Mouse (Mus musculus) cerebellum, adult 18-20 months (tissue): Measurements from ENCODE around the gene Trpm2.

ENCODE experiments used
- DNase-seq, 2 experiments: peaks; one replicate each; pipeline ENCODE4 v3.0.0; 2021

The Trpm2 gene

DNA sequence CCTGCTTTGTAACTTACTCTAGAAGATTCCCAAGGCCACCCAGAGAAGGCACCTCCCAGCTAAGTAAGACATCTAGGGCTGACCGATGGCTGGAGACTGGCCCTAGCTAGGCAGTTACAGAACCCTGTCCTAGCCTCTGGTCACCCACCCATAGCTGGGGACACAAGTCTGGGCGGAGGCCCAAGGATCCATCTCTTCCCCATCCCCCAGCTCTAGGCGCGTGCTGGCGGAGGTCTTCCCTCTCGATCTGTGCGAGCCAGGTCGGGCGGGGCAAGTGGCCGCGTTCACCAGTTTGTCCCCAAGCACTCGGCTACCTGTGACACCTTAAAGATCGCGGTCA is 68.5 kb downstream of the Trpm2 start:
- DNase-seq: no peak

DNA sequence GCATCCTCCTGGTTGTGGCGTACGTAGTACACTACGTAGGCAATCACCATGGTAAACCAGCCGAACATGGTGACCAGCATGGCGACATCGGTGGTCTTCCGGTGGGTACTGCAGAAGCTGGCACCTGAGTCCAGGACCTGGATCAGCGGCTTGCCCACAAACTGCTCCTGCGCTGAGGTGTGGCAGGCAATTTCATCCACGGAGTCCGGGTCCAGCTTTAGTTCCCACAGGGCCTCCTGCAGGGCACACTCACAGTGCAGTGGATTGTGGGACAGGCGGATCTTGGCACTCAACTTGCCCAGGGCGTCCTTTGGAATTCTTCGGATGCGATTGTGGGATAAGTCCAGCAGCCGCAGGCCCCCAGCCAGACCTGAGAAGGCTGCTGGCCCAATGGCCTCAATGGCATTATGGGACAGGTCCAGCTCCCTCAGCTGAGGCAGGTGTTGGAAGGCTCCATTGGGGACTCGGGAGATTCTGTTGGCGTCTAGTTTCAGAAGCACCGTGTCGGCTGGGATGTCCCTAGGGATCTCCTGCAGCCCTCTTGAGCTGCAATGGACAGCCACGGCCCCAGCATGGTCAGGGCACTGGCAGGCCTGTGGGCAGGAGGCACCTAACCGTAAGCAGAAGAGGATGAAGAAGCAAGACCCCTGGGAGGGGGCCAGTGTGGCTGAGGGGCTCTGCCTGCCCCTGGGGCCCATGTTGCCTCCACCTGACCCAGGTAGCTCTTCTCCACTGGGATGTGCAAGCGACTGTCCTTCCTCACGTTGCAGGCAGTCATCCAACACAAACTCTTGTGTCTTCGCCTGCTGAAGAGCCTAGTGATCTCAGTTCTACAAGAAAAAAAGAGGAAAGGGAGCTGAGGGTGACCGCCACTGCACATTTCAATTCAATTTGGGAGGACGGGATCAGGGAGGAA is 69.2 kb downstream of the Trpm2 start:
- no peak for DNase-seq

DNA sequence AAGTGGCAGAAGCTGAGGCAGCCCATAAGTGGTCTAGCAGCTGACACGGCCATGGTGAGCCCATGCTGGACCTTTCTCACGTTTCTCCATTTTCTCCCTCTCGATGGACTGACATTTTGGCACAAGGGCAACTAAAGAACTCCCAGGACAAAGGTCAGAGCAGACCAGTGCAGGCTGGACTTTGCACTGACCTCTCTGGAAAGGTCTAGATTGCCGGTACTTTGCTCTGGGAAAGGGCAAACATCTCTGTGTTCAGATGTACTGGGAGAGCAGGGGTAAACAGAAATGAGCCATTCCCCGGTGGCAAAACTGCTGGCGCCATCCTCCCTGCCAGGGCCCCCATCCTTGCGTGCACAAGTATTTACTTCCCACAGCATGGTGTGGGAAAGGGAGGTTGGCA is 70.2 kb downstream of the Trpm2 start:
- no peak for DNase-seq

DNA sequence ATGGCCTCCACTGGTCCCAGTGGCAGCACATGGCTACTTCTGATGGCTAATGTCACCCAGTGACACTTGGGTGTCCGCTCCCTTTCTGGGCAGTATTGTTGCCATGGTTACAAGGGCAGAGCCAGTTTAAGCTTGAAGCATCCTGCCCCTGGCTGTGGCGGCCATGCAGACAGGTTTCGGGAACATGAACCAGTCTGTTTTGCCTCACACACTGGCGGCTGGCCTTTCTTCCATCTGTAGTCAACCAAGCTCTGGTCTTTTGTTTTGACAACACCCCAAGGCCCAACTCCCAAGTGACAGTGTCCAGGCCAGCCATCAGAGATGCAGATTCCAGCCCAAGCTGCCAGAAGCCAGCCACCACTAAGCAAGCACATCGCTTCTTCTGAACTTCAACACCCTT is 74.8 kb downstream of the Trpm2 start:
- DNase-seq: no peak

DNA sequence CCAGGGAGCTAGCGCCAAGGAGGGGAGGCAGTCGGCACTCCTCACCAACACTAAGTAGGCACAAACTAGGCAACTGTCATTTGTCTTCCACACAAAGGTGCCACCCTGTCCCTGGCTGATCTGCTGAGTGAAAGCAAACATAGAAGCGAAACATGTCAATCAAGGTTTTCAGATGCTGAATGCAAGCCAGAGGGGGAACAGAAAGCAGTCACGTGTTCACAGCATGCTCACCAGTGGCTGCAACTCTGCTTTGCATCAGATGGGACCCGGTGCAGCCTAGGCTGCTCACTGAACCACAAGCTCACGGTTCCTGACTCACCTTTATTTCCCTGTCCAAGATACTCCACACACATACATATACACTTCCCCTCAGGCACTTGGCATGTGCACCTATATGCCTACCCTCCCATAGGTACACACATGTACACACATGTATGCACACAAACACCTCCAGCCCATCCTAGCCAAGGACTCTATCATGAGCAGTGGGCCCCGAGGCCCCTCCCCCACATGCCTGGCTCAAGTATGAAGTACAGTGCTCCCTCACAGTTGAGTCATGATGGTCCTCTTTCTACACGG is 79.3 kb downstream of the Trpm2 start:
- no peak for DNase-seq

DNA sequence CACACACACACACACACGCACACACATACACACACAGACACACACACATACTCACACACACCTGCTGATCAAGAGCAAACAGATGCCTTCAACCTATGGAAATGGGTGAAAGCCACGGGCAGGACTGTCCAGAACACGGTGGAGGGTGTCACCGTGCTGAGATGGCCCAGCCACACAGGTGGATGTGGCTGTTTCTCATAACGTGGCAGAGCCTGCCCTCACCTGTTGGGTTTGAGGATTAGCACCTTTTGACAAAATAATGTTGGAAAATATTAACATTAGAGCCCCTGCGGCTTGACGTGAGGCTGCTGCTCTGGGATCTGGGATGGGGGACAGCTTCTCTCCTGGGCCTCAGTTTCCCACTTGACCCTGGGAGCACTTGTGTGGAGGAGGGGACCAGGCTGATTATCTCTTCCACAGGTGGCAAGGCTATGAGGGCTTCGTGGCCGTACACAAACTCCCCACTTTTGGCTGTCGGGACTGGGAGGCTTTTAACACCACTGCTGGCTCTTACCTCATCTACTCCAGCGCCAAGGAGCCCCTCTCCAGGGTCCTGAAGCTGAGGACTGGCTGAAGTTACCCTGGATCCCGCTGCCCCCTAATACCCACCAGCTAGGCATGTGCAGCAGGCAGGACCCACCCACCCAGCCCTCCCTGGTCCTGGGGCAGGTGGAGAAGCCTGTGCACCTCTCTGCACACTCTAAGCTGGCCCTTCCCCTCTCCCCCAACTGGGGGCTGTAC is 84.2 kb downstream of the Trpm2 start:
- peak in 1 of 2 experiments; percentile 12 for DNase-seq

DNA sequence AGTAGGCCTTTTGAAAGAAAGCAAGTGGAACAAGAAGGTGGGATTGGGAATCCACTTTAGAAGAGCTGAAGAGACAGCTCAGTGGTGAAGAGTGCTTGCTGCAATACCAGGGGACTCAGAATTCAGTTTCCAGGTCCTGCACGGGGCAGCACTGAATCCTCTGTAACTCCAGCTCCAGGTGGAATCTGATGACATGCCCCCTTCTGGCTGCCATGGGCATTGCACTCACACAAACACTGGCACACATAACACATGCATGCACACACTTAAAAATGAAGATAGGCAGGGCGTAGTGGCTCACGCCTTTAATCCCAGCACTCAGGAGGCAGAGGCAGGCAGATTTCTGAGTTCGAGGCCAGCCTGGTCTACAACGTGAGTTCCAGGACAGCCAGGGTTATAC is 87.8 kb downstream of the Trpm2 start:
- DNase-seq: no peak

DNA sequence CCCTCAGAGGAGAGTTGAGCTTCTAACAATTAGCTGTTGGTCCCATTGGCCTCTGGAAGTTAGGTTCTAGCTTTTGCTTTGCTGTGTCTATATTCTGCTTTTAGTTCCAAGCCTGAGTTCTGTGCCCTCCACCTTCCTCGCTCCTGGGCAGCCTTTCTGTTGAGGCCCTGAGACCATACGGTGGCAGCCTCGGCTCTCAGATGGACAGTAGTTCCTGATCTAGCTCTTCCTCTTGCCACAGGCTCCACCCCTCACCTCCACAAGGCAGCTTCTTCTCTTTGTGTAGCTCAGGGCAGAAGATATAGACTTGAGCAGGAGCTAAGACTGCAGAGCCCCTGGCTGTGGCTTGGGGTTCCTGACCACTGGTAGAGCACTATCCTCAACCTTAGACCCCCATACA is 90.1 kb downstream of the Trpm2 start:
- DNase-seq: no peak

DNA sequence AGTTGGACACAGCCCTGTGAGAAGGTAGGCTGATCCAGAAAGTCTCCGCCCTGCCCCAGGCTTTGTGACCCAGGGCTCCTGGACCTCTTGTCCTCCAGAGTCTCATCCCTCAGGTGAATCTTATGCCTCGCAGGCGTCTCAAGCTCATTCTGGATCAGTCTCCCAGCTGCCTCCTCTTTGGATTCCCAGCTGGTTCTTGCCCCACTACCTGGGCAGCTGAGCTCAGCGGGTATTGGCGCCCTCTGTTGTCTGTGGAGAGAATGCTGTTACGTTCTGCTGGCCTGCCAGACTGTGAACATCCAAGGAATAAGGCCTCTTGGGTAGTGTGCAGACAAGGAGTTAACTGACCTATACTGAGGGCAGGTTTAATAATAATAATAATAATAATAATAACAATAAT is 91.4 kb downstream of the Trpm2 start:
- DNase-seq: peak; percentile 14

DNA sequence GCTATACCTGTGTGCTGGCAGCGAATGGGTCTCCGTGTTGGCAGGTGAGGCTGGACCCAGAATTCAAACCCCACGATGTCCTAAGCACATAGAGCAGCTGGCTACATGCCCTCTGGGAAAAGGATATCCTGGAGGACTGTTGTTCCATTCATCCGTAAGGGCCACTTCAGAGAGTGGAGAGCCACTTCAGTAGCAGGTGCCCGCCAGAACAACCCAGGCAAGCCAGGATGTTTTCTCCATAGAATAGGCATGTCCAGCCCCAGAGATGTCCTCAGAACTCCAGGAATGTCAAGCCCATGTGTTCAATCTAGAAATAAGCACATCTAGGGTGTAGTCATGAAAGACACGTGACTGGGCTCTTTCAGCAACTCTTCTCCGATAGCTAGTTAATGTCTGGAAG is 100.7 kb downstream of the Trpm2 start:
- DNase-seq: no peak

DNA sequence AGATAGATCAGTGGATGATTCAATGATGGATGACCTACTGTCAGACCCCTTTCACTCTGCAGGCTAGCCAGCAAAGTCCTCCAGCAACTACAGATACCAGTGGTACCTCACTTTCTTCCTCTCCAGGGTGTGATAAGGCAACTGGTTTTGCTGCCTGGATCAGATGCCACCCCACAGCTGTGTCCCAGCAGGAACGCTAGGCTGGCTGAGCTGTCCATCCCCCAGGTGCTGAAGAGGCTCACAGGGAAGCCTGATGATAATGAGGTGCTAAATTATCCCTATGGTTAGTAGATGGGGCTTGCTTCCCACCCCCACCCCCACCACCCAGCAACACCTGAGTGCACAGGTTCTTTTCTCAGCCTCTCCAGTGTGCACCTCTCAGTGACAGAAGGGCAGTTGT is 102.8 kb downstream of the Trpm2 start:
- DNase-seq: no peak

DNA sequence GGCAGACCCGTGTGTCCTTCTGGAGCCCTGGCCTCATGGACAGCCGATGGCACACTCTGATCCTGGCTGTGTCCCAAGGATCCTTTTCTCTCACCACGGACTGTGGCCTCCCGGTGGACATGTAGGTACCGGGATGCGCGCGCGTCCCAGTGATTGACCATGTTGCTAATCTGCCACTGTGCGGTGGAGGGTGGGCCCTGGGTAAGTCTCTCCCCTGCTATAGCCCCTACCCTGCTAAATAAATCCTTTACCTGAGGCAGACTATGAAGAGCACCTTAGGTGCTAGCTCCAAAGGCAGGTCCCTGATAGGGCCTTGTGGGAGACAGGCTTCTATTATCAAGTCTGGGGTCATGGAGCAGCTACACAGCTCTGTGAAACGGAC is 105.6 kb downstream of the Trpm2 start:
- DNase-seq: peak; percentile 19 to 26

DNA sequence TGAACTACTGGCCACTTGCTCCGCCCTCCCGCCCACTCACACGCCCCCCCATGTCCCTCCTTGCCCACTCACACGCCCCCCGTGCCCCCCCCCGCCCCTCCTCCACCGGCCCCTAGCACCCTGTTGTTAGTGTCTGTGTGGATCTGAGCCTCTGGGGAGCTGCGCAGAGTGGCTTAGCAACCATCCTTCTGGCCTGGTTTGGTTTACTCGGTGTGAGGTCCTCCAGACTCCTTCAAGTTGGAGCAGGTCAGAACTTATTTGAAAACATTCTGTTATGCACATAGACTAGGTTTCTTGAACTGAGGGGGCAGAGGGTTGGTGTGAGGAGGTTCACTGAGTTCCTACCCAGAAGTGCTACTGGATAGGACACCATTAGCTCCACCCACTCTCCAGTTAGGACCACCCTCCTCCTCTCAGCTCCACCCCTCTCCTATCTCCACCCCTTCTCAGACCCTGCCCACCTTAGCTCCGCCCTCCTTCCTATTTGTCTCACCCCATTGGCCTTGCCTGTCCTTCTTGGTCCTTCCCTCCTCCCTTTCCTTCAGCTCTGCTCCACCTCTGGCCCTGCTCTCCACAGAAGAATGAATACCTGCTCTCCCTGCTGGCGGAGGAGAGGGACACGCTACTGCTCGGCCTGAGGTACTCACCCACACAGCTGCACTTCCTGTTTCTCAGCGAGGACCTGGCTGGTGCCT is 106.1 kb downstream of the Trpm2 start:
- DNase-seq: peak; percentile 26 to 52

DNA sequence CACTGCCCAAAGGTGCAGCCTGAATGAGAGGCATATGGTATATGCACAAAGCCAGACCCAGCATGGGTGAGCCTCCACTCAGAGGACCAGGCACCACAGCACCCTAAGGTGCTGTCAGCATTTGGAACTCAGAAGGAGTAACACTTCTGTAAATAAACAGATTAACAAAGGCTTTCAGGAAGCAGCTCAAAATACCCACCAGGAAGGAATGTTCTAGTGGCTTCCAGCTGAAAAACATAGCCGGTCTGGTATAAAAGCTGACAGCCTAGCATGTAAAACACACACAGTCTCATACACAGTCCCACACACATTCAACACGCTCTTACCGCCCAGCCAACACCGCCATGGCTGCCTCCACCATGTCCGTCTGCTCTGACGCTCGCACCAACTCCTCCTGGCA is 108.7 kb downstream of the Trpm2 start, which contains the start of gene Gm3285:
TSS of gene Gm3285 (plus strand) at position 301 of the 400 bp plus-strand sequence.
- DNase-seq: no peak
